Mouse (Mus musculus): ENCODE measurements around the gene Sobp. TPM values are rescaled to one million over a fixed set of nuclear protein-coding genes. Genes with fewer than 3 reads are reported as not detected.

Sobp gene
- 0.03 and 0.09 TPM in 2 replicates for polyA plus RNA-seq (2015; fragmentation: Nextera tagmentation; extraction: Ambion mirVana)

GRCm38 (mm10) chr10:43174326-43175155 is at the start of gene Sobp, which contains the start of gene 9030612E09Rik:
Sobp (minus strand) TSS chr10:43174530.
9030612E09Rik (plus strand) TSS chr10:43174704.
- Histone ChIP-seq H3K9me3 (replicated peaks) (no peaks in the 10 kb centered on the region), H3K4me1 (replicated peaks) (peaks cover 5% of the 10 kb centered on the region; the same call in 1 of the 2 replicates), H3K27me3 (peaks cover 94% of the 10 kb centered on the region), H3K9ac (no peak within 1 kb of the TSS), H3K4me2 (peak within 1 kb of the TSS; percentile 71), H3K27ac (replicated peaks) (no peak within 1 kb of the TSS), H3K4me3 (replicated peaks) (peak within 1 kb of the TSS; percentile 50), H3K36me3 (replicated peaks) (no peaks in the 10 kb centered on the region)
- no peak for ATAC-seq (ENCODE audit: insufficient read depth)
- WGBS (ENCODE audit: insufficient replicate concordance) = under 1% methylated on average over 81 of the region's 91 CpGs

DNA sequence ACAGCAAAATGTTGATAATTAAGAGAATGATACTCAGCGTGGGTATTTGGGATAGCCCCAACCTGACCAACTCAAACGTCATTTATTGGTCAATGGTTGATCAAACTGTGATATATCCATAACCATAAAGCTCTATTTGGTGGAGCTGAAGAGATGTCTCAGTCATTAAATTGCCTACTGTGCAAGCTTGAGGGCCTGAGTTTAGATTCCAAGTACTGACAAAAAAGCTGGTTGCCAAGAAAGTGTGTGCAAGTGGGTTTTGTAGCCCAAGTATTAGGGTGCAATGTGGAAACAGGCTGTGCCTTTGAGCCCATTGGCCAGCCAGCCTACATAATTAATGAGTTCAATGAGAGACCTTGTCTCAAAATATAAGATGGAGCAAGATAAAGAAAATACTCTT is 49.1 kb upstream of the Sobp start:
- 68% methylated on average over 2 of the region's 2 CpGs for WGBS (ENCODE audit: insufficient replicate concordance)
- peaks cover 38% of the 10 kb centered on the region for H3K4me1 ChIP-seq (replicated peaks)
- ATAC-seq (ENCODE audit: insufficient read depth) = no peak

GRCm38 (mm10) chr10:43221659-43222058 is 47.3 kb upstream of the Sobp start:
- Histone ChIP-seq H3K4me2 (peak overlapping the region; percentile 88), H3K9me3 (replicated peaks) (no peaks in the 10 kb centered on the region), H3K27ac (replicated peaks) (peak overlapping the region; percentile 85), H3K27me3 (no peaks in the 10 kb centered on the region), H3K4me3 (replicated peaks) (peak overlapping the region; percentile 94), H3K36me3 (replicated peaks) (no peaks in the 10 kb centered on the region), H3K9ac (peak overlapping the region; percentile 92), H3K4me1 (replicated peaks) (peaks cover 33% of the 10 kb centered on the region)
- ATAC-seq (ENCODE audit: insufficient read depth) = peak; percentile 41
- under 1% methylated on average over 25 of the region's 25 CpGs for WGBS (ENCODE audit: insufficient replicate concordance)

More for the DNA sequence above, 49.1 kb upstream of the Sobp start:
- H3K36me3 ChIP-seq (replicated peaks) = no peaks in the 10 kb centered on the region
- no peaks in the 10 kb centered on the region for H3K27me3 ChIP-seq
- no peak overlapping the region for H3K27ac ChIP-seq (replicated peaks)
- no peak overlapping the region for H3K4me3 ChIP-seq (replicated peaks)
- no peak overlapping the region for H3K9ac ChIP-seq
- no peaks in the 10 kb centered on the region for H3K9me3 ChIP-seq (replicated peaks)
- H3K4me2 ChIP-seq = no peak overlapping the region

- H3K4me3 ChIP-seq (replicated peaks) = peak within 1 kb of the TSS; percentile 94
- H3K9ac ChIP-seq = peak within 1 kb of the TSS; percentile 92
- peak within 1 kb of the TSS; percentile 85 for H3K27ac ChIP-seq (replicated peaks)
- no peaks in the 10 kb centered on the region for H3K27me3 ChIP-seq
- ATAC-seq (ENCODE audit: insufficient read depth) = peak; percentile 98
- peaks cover 27% of the 10 kb centered on the region for H3K4me1 ChIP-seq (replicated peaks)
- under 1% methylated on average over 50 of the region's 50 CpGs for WGBS (ENCODE audit: insufficient replicate concordance)
- no peaks in the 10 kb centered on the region for H3K9me3 ChIP-seq (replicated peaks)
- H3K4me2 ChIP-seq = peak within 1 kb of the TSS; percentile 88
- H3K36me3 ChIP-seq (replicated peaks) = no peaks in the 10 kb centered on the region
Measured at GRCm38 (mm10) chr10:43220910-43221625, 46.7 kb upstream of the Sobp start, which contains the start of gene Pdss2. Pdss2 (plus strand) TSS chr10:43221486.

GRCm38 (mm10) chr10:43220479-43220878 is 46.1 kb upstream of the Sobp start:
- no peak for ATAC-seq (ENCODE audit: insufficient read depth)
- peak overlapping the region; percentile 88 for H3K4me2 ChIP-seq
- peak overlapping the region; percentile 85 for H3K27ac ChIP-seq (replicated peaks)
- peaks cover 22% of the 10 kb centered on the region for H3K4me1 ChIP-seq (replicated peaks)
- peak overlapping the region; percentile 94 for H3K4me3 ChIP-seq (replicated peaks)
- peak overlapping the region; percentile 92 for H3K9ac ChIP-seq
- H3K27me3 ChIP-seq = no peaks in the 10 kb centered on the region
- no peaks in the 10 kb centered on the region for H3K36me3 ChIP-seq (replicated peaks)
- no peaks in the 10 kb centered on the region for H3K9me3 ChIP-seq (replicated peaks)
- 16% methylated on average over 7 of the region's 7 CpGs for WGBS (ENCODE audit: insufficient replicate concordance)

DNA sequence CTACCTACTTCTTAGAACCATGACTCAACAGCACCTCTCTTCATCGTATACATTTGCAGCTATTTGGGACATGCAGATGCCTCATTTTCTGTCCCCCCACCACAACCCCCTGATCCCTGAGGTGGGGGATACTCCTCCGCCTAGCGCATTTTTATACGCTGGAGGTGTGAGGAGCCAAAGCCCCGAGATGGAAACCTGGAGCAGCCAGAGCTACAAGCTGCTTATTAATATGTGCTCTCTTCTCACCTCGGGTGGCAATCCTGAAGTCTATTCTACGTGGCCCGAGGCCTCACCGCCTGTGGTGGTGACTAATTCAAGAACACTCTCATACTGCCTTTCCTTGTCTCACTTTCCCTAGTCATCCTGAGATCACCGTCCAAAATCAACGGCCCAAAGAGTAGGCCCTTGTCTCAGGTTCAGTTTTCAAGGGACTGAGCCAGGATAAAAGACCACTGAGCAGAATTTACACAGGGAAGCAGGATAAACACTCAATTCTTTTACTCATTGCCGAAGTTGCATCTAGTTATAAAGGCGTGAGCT is 43.1 kb upstream of the Sobp start:
- H3K36me3 ChIP-seq (replicated peaks) = no peaks in the 10 kb centered on the region
- H3K4me1 ChIP-seq (replicated peaks) = peaks cover 15% of the 10 kb centered on the region
- no peak overlapping the region for H3K4me3 ChIP-seq (replicated peaks)
- H3K9ac ChIP-seq = no peak overlapping the region
- WGBS (ENCODE audit: insufficient replicate concordance) = 75% methylated on average over 13 of the region's 13 CpGs
- H3K9me3 ChIP-seq (replicated peaks) = no peaks in the 10 kb centered on the region
- no peaks in the 10 kb centered on the region for H3K27me3 ChIP-seq
- H3K4me2 ChIP-seq = no peak overlapping the region
- no peak for ATAC-seq (ENCODE audit: insufficient read depth)
- H3K27ac ChIP-seq (replicated peaks) = no peak overlapping the region

GRCm38 (mm10) chr10:43211866-43212265 is 37.5 kb upstream of the Sobp start:
- no peak for ATAC-seq (ENCODE audit: insufficient read depth)
- Histone ChIP-seq H3K36me3 (replicated peaks) (no peaks in the 10 kb centered on the region), H3K4me2 (no peak overlapping the region), H3K9ac (no peak overlapping the region), H3K4me1 (replicated peaks) (no peaks in the 10 kb centered on the region), H3K9me3 (replicated peaks) (no peaks in the 10 kb centered on the region), H3K4me3 (replicated peaks) (no peak overlapping the region), H3K27me3 (no peaks in the 10 kb centered on the region), H3K27ac (replicated peaks) (no peak overlapping the region)
- 31% methylated on average over 6 of the region's 6 CpGs for WGBS (ENCODE audit: insufficient replicate concordance)

DNA sequence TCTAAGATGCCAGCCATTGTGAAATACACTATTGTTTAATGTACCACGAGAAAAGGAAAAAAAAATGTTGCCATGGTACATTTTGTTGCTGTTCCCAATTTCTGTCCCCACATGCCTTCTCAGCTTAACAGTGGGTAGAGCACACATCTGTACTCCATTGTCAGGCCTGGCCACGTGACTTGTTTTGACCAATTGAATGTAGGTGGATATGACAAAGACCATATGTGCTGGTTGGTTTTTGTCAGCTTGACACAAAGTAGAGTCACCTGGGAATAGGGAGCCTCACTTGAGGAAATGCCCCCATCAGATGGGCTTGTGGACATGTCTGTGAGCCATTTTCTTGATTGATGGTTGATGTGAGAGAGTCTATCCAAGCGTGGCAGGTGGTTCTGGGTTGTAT is 29.5 kb upstream of the Sobp start:
- ATAC-seq (ENCODE audit: insufficient read depth) = no peak
- Histone ChIP-seq H3K27ac (replicated peaks) (no peak overlapping the region), H3K4me2 (no peak overlapping the region), H3K4me3 (replicated peaks) (no peak overlapping the region), H3K36me3 (replicated peaks) (no peaks in the 10 kb centered on the region), H3K9ac (no peak overlapping the region), H3K9me3 (replicated peaks) (no peaks in the 10 kb centered on the region), H3K27me3 (no peaks in the 10 kb centered on the region), H3K4me1 (replicated peaks) (no peaks in the 10 kb centered on the region)
- WGBS (ENCODE audit: insufficient replicate concordance) = 62% methylated on average over 3 of the region's 3 CpGs

- H3K36me3 ChIP-seq (replicated peaks) = no peaks in the 10 kb centered on the region
- no peaks in the 10 kb centered on the region for H3K4me1 ChIP-seq (replicated peaks)
- no peaks in the 10 kb centered on the region for H3K9me3 ChIP-seq (replicated peaks)
- H3K27me3 ChIP-seq = no peaks in the 10 kb centered on the region
- no peak overlapping the region for H3K4me3 ChIP-seq (replicated peaks)
- H3K27ac ChIP-seq (replicated peaks) = no peak overlapping the region
- ATAC-seq (ENCODE audit: insufficient read depth) = no peak
- 59% methylated on average over 2 of the region's 2 CpGs for WGBS (ENCODE audit: insufficient replicate concordance)
- H3K4me2 ChIP-seq = no peak overlapping the region
- H3K9ac ChIP-seq = no peak overlapping the region
Measured at GRCm38 (mm10) chr10:43200206-43200605, 25.9 kb upstream of the Sobp start.

GRCm38 (mm10) chr10:43180313-43180912 is 6.1 kb upstream of the Sobp start:
- Histone ChIP-seq H3K36me3 (replicated peaks) (no peaks in the 10 kb centered on the region), H3K4me2 (no peak overlapping the region), H3K27ac (replicated peaks) (no peak overlapping the region), H3K9ac (no peak overlapping the region), H3K4me1 (replicated peaks) (no peaks in the 10 kb centered on the region), H3K9me3 (replicated peaks) (no peaks in the 10 kb centered on the region), H3K4me3 (replicated peaks) (no peak overlapping the region), H3K27me3 (peaks cover 51% of the 10 kb centered on the region)
- 44% methylated on average over 5 of the region's 5 CpGs for WGBS (ENCODE audit: insufficient replicate concordance)
- ATAC-seq (ENCODE audit: insufficient read depth) = no peak

All from liver, embryonic 15.5 days (tissue).